Mouse (Mus musculus) C2C12 (cell line): ENCODE data around the gene Nedd9. TPM values are rescaled to one million over a fixed set of nuclear protein-coding genes. Genes with fewer than 3 reads are reported as not detected.

Experiments
- H3K27me3 ChIP-seq: one replicate; pipeline ENCODE4 v1.6.1; 2011; ENCODE audit not compliant: control insufficient read depth, insufficient read depth, insufficient read length
- H3K36me3 ChIP-seq: one replicate; pipeline ENCODE4 v1.6.1; 2011; ENCODE audit not compliant: control insufficient read depth, insufficient read depth
- H3K4me3 ChIP-seq: one replicate; pipeline ENCODE4 v1.5.1; 2011; ENCODE audit warnings: mild to moderate bottlenecking, control low read depth; ENCODE audit not compliant: poor library complexity, insufficient read depth, severe bottlenecking
- H3K79me2 ChIP-seq: one replicate; pipeline ENCODE4 v1.6.1; 2011; ENCODE audit not compliant: control insufficient read depth, insufficient read depth
- H3K79me3 ChIP-seq: one replicate; pipeline ENCODE4 v1.6.1; 2011; ENCODE audit warnings: low read depth, control low read depth
- H3ac ChIP-seq: one replicate; pipeline ENCODE3; 2011; ENCODE audit warnings: low read depth; ENCODE audit not compliant: control insufficient read depth, insufficient read length
- CEBPB ChIP-seq: IDR thresholded peaks from one replicate; pipeline ENCODE4 v1.6.1; 2011; ENCODE audit warnings: low read depth, mild to moderate bottlenecking, control low read depth, moderate library complexity
- CTCF ChIP-seq: IDR thresholded peaks from one replicate; pipeline ENCODE4 v1.5.1; 2011; ENCODE audit not compliant: control insufficient read depth, insufficient read depth, insufficient read length
- FOSL1 ChIP-seq: IDR thresholded peaks from one replicate; pipeline ENCODE4 v1.8.0; 2011; ENCODE audit warnings: mild to moderate bottlenecking, low read length; ENCODE audit not compliant: poor library complexity, insufficient read depth, severe bottlenecking
- MAX ChIP-seq: IDR thresholded peaks from one replicate; pipeline ENCODE4 v1.6.1; 2011; ENCODE audit warnings: mild to moderate bottlenecking, control low read depth
- MYOD1 ChIP-seq: IDR thresholded peaks from one replicate; pipeline ENCODE4 v1.6.1; 2011; ENCODE audit warnings: low read depth; ENCODE audit not compliant: control insufficient read depth, insufficient read length
- MYOG ChIP-seq: IDR thresholded peaks from one replicate; pipeline ENCODE4 v1.6.1; 2011; ENCODE audit not compliant: control insufficient read depth, insufficient read length; ENCODE audit errors: extremely low read depth
- USF1 ChIP-seq: IDR thresholded peaks from one replicate; pipeline ENCODE4 v1.6.1; 2011; ENCODE audit warnings: low read depth, mild to moderate bottlenecking, control low read depth, moderate library complexity
- polyA plus RNA-seq: library from polyadenylated mRNA; unstranded; fragments of >200 nt; fragmentation: generic; extraction: Trizol; gene quantifications from one replicate; pipeline ENCODE4 v1.2.1, GENCODE M21; 2012; ENCODE audit warnings: missing spikeins

Gene Nedd9
- polyA plus RNA-seq, 1 experiment, result 6.7 TPM

DNA sequence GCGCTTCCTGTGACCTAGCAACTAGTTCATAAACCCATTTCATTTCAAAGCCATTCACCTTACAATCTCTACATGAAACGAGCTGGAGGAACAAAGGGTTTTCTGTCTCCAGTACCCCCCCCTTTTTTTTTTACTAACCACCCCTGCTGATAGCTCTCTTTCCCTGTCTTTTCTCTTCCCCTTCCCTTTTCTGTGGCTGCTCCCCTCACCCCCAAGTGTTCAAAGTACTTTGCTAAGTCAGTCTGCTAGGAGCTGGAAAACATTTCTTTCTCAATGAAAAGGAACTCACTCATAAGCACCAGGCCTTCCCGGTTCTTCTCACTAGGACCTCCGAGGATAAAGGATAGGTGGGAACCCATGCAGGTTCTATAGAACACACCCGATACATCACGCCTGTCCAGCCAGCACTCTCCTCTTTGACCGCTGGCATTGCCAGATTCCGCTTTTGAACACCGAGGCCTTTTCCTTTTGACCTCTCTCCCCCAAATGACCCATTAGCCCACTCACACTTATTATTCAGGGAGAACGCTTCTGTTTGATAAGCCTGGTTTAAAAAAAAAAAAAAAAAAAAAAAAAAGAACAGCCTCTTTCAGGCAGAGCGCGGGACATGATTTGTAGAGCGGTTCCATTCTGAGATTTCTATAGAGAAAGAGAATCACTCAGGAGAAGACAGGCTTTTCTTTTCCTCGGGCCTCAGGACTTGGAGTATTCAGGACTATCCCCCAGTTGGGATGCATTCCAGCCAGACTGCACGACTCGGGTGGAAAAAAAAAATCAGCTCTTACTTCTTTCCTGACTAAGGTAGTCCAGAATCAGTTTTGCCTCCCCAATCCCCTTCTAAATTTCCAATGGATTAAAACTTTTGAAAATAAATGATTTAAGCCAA lies 127.6 kb downstream of the Nedd9 start:
- no peaks in the 10 kb centered on the region for H3K36me3 ChIP-seq
- H3K27me3 ChIP-seq, result no peaks in the 10 kb centered on the region
- no peak for TF ChIP-seq CTCF
- no peak for TF ChIP-seq USF1
- no peak for TF ChIP-seq FOSL1
- TF ChIP-seq MYOD1, result no peak
- no peak for TF ChIP-seq CEBPB
- no peak for TF ChIP-seq MAX
- TF ChIP-seq MYOG, result no peak

DNA sequence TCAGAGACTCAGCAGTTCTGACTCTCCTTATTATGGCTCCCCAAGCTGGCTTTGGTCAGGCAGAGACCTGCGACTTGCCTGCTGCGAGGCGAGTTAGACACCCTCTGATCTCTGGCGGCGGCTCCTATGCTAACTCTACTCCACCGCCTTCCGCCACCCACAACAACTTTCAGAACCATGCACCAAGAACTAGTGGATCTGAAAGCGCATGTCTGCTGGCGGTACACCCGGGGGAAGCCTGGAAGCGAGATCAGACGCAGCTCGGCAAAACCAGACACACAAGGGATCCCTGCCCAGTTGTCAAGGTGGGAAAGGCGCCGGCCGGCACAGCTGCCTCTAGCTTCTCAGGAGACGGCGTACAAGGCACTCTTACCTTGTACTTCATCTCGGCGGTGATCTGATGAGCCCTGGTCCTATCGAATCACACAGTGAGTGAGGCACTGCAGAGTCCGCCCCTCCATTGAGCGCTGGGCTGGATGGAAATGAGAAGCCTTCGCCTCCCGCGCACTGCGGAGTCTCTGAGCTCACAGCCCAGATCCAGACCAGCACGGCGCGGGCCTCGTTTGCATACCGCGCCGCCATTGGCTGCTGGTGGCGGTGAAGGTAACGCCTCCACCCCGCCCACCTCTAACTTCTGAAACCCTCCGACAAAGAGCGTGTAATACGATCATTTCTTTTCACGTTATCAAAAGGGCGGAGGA lies 128.5 kb downstream of the Nedd9 start:
- H3K4me3 ChIP-seq, result peak overlapping the region; percentile 43
- TF ChIP-seq MAX (no peak), FOSL1 (no peak)

More for the DNA sequence above, 127.6 kb downstream of the Nedd9 start:
- H3K79me3 ChIP-seq, result peaks cover 12% of the 10 kb centered on the region
- peak overlapping the region; percentile 43 for H3K4me3 ChIP-seq
- H3ac ChIP-seq, result no peak overlapping the region
- H3K79me2 ChIP-seq, result peaks cover 36% of the 10 kb centered on the region

DNA sequence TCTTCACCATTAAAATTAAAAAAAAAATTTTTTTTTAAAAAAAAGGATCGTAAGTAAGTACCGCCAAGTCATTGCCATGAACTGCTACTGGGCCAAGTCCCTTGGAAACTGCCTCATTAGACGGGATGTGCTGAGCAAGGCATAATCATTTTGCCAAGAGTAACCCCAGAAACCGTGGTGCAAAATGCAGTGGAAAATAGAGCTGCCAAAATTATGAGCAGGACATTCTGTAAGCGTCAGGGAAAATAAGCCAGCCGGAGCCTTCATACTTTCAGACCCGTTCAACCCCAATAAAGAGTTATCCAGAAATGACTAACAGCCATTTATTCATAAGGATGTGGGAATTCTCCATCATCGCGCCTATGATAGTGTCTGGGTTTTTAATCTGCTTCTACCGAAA lies 129.2 kb downstream of the Nedd9 start:
- H3K79me3 ChIP-seq, result peaks cover 16% of the 10 kb centered on the region
- H3K4me3 ChIP-seq, result peak overlapping the region; percentile 43
- no peaks in the 10 kb centered on the region for H3K36me3 ChIP-seq

More for the DNA sequence above, 128.5 kb downstream of the Nedd9 start:
- H3ac ChIP-seq, result peak overlapping the region; percentile 86
- peaks cover 45% of the 10 kb centered on the region for H3K79me2 ChIP-seq
- no peaks in the 10 kb centered on the region for H3K27me3 ChIP-seq
- no peaks in the 10 kb centered on the region for H3K36me3 ChIP-seq
- H3K79me3 ChIP-seq, result peaks cover 14% of the 10 kb centered on the region

GRCm38 (mm10) chr13:41357586-41357985 lies 129.6 kb downstream of the Nedd9 start:
- peaks cover 55% of the 10 kb centered on the region for H3K79me2 ChIP-seq
- TF ChIP-seq USF1 (no peak), CTCF (no peak), MYOG (no peak), CEBPB (no peak), FOSL1 (no peak), MYOD1 (no peak), MAX (no peak)
- no peaks in the 10 kb centered on the region for H3K36me3 ChIP-seq
- H3ac ChIP-seq, result peak overlapping the region; percentile 39
- peaks cover 20% of the 10 kb centered on the region for H3K79me3 ChIP-seq
- H3K4me3 ChIP-seq, result peak overlapping the region; percentile 43
- no peaks in the 10 kb centered on the region for H3K27me3 ChIP-seq

More for the DNA sequence above, 129.2 kb downstream of the Nedd9 start:
- H3ac ChIP-seq, result peak overlapping the region; percentile 31
- TF ChIP-seq MAX (no peak), CEBPB (no peak), CTCF (no peak), MYOD1 (no peak), MYOG (no peak), USF1 (no peak), FOSL1 (no peak)
- no peaks in the 10 kb centered on the region for H3K27me3 ChIP-seq
- H3K79me2 ChIP-seq, result peaks cover 51% of the 10 kb centered on the region

DNA sequence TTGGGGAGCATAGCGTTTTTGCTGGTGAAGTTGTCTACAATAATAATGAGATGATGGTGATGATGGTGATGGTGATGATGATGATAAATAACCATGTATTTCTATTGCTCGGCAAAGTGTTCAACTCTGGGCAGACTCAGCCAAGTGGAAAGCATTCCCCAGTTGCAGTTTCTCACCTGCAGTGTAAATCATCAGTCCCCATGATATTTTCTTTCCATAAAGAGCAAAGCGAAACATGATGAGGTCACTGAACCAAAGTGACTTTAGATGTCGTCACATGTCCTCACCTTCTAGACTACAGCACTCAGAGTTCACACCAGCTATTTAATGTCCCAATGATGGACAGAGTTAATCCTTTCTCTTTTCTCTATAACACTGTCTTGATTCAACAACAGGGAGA lies 130.0 kb downstream of the Nedd9 start:
- Histone ChIP-seq H3K79me2 (peaks cover 60% of the 10 kb centered on the region), H3K4me3 (no peak overlapping the region), H3K36me3 (no peaks in the 10 kb centered on the region), H3ac (no peak overlapping the region), H3K79me3 (peaks cover 22% of the 10 kb centered on the region), H3K27me3 (no peaks in the 10 kb centered on the region)
- TF ChIP-seq FOSL1, result no peak
- no peak for TF ChIP-seq CTCF
- no peak for TF ChIP-seq CEBPB
- TF ChIP-seq USF1, result no peak
- TF ChIP-seq MYOG, result no peak
- no peak for TF ChIP-seq MAX
- TF ChIP-seq MYOD1, result no peak
